Mouse (Mus musculus): ENCODE data around the gene Paxx. TPM values are rescaled to one million over a fixed set of nuclear protein-coding genes. Genes with fewer than 3 reads are reported as not detected.

Gene Paxx
- polyA plus RNA-seq, 1 experiment = 49.0 TPM

DNA sequence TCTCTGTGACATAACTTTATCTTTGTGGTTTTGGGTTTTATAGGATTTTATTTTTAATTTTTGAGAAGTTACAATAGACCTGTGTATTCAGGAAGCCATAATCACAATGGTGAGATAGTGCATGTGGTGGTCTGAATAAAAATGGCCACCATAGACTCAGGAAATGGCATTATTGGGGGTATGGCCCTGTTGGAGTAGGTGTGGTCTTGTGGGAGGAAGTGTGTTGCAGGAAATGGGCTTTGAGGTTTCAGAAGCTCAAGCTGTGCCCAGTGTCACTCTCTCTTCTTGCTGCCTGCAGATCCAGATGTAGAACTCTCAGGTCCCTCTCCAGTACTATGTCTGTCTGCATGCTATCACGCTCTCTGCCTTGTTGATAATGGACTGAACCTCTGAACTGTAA lies 19.6 kb upstream of the Paxx start:
- no peak overlapping the region for H3K27ac ChIP-seq (ENCODE audit: insufficient read depth, low read depth, low read length)
- no peaks in the 10 kb centered on the region for H3K27me3 ChIP-seq (replicated peaks; ENCODE audit: control insufficient read depth, insufficient read depth, low read length)
- TF ChIP-seq CTCF (conservative IDR thresholded peaks at IDR 0.05; ENCODE audit: insufficient read depth, insufficient read length, low read depth, low read length) (no peak), POLR2A (IDR thresholded peaks at IDR 0.05; ENCODE audit: low read depth, low read length) (no peak)
- 94% methylated on average over 1 of the region's 1 CpGs for WGBS
- H3K36me3 ChIP-seq (ENCODE audit: control insufficient read depth, insufficient read depth, low read length) = no peaks in the 10 kb centered on the region
- peaks cover 6% of the 10 kb centered on the region; the same call in 1 of the 2 replicates for H3K4me1 ChIP-seq (ENCODE audit: control insufficient read depth, insufficient read depth, low read length)
- no peak for DNase-seq
- H3K4me3 ChIP-seq (ENCODE audit: insufficient read depth, low read depth, low read length) = no peak overlapping the region

DNA sequence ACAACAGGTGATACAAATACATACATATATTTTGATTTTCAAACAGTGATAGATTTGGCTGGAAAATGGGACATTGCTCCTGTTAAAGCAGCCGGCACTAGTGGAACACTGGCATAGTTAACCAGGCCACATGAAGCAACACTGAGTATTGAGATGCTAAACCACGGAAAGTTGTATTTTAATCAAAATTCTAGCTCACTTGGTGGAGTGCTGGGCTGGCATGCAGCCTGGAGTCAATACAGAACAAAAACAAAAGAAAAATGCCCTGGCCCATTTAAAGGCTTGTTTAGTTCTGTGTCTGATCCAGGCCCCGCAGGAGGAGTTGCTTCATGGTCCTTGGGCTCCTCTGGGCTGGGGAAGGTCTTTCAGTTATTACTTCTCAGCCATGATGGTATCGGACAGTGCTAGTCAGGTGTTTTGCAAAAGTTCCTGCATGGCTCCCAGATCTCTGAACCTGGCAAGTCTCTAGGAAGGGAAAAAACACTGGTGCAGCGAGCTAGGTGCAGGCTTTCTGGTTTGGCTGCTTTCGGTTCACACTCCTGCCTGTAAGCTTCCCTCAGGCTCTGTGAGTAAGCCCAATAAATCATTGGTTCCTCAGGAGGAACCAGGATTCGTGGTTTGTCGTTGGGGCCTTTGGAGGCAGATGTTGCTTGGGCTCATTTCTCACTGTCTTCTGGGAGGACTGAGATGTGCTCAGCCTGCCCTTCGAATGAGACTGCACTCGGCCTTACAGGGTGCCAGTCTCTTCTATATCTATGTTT lies 18.8 kb upstream of the Paxx start:
- peaks cover 6% of the 10 kb centered on the region; the same call in 1 of the 2 replicates for H3K4me1 ChIP-seq (ENCODE audit: control insufficient read depth, insufficient read depth, low read length)
- TF ChIP-seq CTCF (conservative IDR thresholded peaks at IDR 0.05; ENCODE audit: insufficient read depth, insufficient read length, low read depth, low read length) = no peak
- no peak for TF ChIP-seq POLR2A (IDR thresholded peaks at IDR 0.05; ENCODE audit: low read depth, low read length)
- H3K27ac ChIP-seq (ENCODE audit: insufficient read depth, low read depth, low read length) = no peak overlapping the region
- H3K4me3 ChIP-seq (ENCODE audit: insufficient read depth, low read depth, low read length) = no peak overlapping the region
- DNase-seq = peak; percentile 33
- WGBS = 50% methylated on average over 10 of the region's 10 CpGs
- no peaks in the 10 kb centered on the region for H3K27me3 ChIP-seq (replicated peaks; ENCODE audit: control insufficient read depth, insufficient read depth, low read length)
- no peaks in the 10 kb centered on the region for H3K36me3 ChIP-seq (ENCODE audit: control insufficient read depth, insufficient read depth, low read length)

DNA sequence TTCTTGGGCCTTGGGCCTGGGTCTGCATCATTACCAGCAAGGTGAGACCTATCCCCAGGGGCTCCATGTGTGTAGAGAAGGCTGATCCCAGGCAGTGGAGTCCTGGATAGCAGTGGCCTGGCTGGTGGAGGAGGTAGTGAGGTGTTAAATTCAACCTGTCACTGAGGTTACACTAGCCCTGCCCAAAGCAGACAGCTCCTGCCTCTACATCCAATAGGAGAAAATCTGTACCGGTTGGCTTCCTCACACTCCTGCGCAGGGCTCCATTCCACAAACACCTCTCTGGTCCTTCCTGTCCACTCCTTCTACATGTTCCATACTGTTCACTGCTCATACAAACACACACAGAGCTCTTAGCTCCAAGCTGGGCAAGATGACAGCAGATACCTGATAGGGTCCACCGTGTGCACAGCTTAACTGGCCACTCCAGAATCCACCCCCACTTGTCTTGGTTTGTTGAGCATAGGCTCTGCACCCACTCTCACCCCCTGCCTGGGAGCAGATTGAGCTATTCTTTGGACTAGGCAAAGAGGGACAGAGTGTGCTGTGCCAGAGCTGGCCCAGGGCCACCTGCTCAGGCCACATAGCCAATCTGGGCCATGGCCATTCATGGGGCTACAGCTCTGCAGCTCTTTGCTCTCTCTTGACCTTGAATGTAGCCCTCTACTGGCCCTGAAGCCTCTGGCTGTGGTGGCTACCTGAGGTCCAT lies 17.2 kb upstream of the Paxx start:
- Histone ChIP-seq H3K27ac (ENCODE audit: insufficient read depth, low read depth, low read length) (no peak overlapping the region), H3K4me3 (ENCODE audit: insufficient read depth, low read depth, low read length) (no peak overlapping the region), H3K36me3 (ENCODE audit: control insufficient read depth, insufficient read depth, low read length) (no peaks in the 10 kb centered on the region), H3K4me1 (ENCODE audit: control insufficient read depth, insufficient read depth, low read length) (peaks cover 9% of the 10 kb centered on the region; the same call in 1 of the 2 replicates), H3K27me3 (replicated peaks; ENCODE audit: control insufficient read depth, insufficient read depth, low read length) (no peaks in the 10 kb centered on the region)
- 78% methylated on average over 3 of the region's 3 CpGs for WGBS
- DNase-seq = peak; percentile 78
- TF ChIP-seq CTCF (conservative IDR thresholded peaks at IDR 0.05; ENCODE audit: insufficient read depth, insufficient read length, low read depth, low read length) = no peak
- no peak for TF ChIP-seq POLR2A (IDR thresholded peaks at IDR 0.05; ENCODE audit: low read depth, low read length)

DNA sequence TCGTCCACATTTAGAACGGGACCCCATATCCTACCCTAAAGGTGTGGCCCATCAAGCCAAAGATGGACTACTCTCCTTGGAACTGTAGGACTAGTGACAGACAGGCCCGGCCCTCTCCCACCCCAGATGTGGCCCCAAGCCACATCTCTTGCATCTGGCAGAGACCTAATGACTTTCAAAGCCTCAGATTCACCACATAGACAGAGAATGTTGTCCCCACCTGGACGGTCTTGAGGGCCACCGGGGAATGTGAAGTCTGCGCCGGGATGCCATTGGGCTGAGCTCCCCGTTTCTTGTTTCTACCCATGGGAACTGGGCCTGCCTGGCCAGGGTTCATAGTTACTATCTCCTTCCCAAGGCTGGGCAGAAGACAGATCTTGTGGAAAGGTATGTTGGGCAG lies 16.6 kb upstream of the Paxx start:
- no peak for DNase-seq
- TF ChIP-seq CTCF (conservative IDR thresholded peaks at IDR 0.05; ENCODE audit: insufficient read depth, insufficient read length, low read depth, low read length) (no peak), POLR2A (IDR thresholded peaks at IDR 0.05; ENCODE audit: low read depth, low read length) (no peak)
- peaks cover 10% of the 10 kb centered on the region; the same call in 1 of the 2 replicates for H3K4me1 ChIP-seq (ENCODE audit: control insufficient read depth, insufficient read depth, low read length)
- no peaks in the 10 kb centered on the region for H3K36me3 ChIP-seq (ENCODE audit: control insufficient read depth, insufficient read depth, low read length)
- WGBS = 87% methylated on average over 8 of the region's 8 CpGs
- H3K27me3 ChIP-seq (replicated peaks; ENCODE audit: control insufficient read depth, insufficient read depth, low read length) = no peaks in the 10 kb centered on the region
- H3K27ac ChIP-seq (ENCODE audit: insufficient read depth, low read depth, low read length) = no peak overlapping the region
- no peak overlapping the region for H3K4me3 ChIP-seq (ENCODE audit: insufficient read depth, low read depth, low read length)

DNA sequence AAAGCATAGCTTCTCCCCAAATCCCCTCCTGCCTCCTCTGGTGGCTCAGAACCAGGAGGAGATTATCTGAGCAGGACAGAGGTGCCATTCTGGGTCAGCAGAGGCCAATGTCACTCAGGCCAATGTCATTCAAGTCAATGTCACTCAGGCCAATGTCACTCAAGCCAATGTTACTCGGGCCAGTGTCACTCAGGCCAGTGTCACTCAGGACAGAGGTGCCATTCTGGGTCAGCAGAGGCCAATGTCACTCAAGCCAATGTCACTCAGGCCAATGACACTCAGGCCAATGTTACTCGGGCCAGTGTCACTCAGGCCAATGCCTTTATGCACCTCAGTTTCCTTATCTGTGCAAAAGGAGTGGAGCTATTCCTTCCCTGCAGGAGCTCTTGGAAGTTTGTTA lies 11.7 kb upstream of the Paxx start:
- no peak for DNase-seq
- Histone ChIP-seq H3K4me3 (ENCODE audit: insufficient read depth, low read depth, low read length) (no peak overlapping the region), H3K36me3 (ENCODE audit: control insufficient read depth, insufficient read depth, low read length) (no peaks in the 10 kb centered on the region), H3K4me1 (ENCODE audit: control insufficient read depth, insufficient read depth, low read length) (peaks cover 8% of the 10 kb centered on the region; the same call in 1 of the 2 replicates), H3K27me3 (replicated peaks; ENCODE audit: control insufficient read depth, insufficient read depth, low read length) (no peaks in the 10 kb centered on the region), H3K27ac (ENCODE audit: insufficient read depth, low read depth, low read length) (no peak overlapping the region)
- TF ChIP-seq CTCF (conservative IDR thresholded peaks at IDR 0.05; ENCODE audit: insufficient read depth, insufficient read length, low read depth, low read length) (no peak; the same call in 1 of the 2 replicates), POLR2A (IDR thresholded peaks at IDR 0.05; ENCODE audit: low read depth, low read length) (no peak)
- 70% methylated on average over 2 of the region's 2 CpGs for WGBS

DNA sequence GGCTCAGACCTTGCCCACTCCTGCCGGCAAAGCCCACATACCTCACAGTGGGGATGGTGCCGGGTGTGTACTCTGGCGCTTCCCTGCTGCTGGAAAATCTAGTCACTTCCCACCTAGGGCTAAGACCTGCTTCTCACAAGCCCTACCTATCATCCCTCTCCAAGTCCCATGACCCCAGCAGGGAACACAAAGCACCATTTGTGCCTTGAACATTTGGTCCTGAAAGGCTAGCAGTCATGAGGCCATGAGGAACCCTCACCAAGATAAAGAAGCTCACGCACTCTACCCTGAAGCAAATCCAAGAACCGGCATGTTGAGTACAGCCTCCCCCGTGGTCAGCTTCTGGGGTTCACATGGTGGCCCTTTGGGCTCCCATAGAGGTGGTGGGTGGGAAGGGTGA lies 9.1 kb upstream of the Paxx start, which contains the start of gene Ptgds:
Gene Ptgds (minus strand): TSS at position 78 of the 400 bp plus-strand sequence.
- Histone ChIP-seq H3K27ac (ENCODE audit: insufficient read depth, low read depth, low read length) (peak within 1 kb of the TSS; percentile 57), H3K4me1 (ENCODE audit: control insufficient read depth, insufficient read depth, low read length) (peaks cover 8% of the 10 kb centered on the region; the same call in 1 of the 2 replicates), H3K36me3 (ENCODE audit: control insufficient read depth, insufficient read depth, low read length) (no peaks in the 10 kb centered on the region), H3K4me3 (ENCODE audit: insufficient read depth, low read depth, low read length) (no peak within 1 kb of the TSS), H3K27me3 (replicated peaks; ENCODE audit: control insufficient read depth, insufficient read depth, low read length) (no peaks in the 10 kb centered on the region)
- DNase-seq = no peak
- 63% methylated on average over 6 of the region's 6 CpGs for WGBS
- no peak for TF ChIP-seq POLR2A (IDR thresholded peaks at IDR 0.05; ENCODE audit: low read depth, low read length)
- TF ChIP-seq CTCF (conservative IDR thresholded peaks at IDR 0.05; ENCODE audit: insufficient read depth, insufficient read length, low read depth, low read length) = no peak
